ENCODE assay signal across 9 mouse cellular contexts in the genomic region with DNA sequence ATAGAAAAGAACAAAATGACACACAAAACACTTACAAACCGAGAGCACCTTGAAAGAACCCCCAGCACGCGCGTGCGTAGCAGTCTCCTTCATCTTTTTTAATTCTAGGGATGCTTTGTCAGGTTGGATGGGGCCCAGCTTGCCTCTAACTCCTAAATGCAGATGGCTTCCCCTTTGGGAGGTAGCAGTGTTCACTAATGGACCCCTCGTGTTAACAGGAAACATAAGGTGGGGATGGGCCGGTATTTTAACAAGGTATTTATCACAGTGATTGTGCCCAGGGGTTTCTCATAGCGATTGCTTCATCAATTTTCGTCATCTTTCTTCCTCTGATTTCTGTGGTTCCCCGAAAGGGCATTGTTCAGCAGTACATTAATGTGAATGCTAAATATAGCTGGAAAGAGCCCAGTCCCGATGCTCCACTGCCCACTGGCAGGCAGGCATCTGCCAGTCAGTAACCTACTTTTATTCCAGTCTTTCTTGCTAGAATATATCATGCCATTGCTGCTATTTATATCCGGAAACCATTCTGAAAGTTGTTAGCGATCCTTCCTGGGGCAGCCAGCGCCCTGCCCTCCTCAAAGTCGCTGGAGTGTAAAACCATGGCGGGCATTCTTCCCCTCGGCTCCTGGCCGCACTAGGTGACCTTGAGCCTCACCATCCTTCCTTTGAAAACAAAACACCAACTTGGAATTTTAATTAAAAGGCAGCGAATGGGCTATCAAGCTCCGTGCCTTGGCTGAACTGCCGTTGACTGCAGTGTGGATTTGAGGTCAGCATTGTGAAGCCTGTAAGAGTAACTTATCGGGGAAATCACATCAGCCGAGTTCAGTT.
DNase-seq lines count a peak whose midpoint lies in the region; ATAC-seq and TF ChIP-seq lines count a peak whose summit lies in the region.
"Had no signal": no experiment of that assay in that cellular context is flagged by ENCODE, and none has a peak within 500 bp of the region (broad histone marks: within the 10 kb centered on the region; RNA-seq: fewer than 3 reads in every experiment).

No protein-coding gene starts in this region.

- no peak for TF ChIP-seq RAD21 in CH12.LX (IDR thresholded peaks at IDR 0.05; ENCODE audit: low read depth, low read length)

- no peaks in the 10 kb centered on the region for H3K36me3 ChIP-seq in CH12.LX (replicated peaks in 1 of 2; ENCODE audit: control insufficient read depth in 1 of 2, insufficient read depth in 1 of 2, low read length in 1 of 2)
- H3K36me3 ChIP-seq in forebrain, embryonic 16.5 days (ENCODE audit: control insufficient read depth, insufficient read depth): no peaks in the 10 kb centered on the region
- H3K36me3 ChIP-seq: liver, embryonic 15.5 days had no signal

- TF ChIP-seq POLR2A in CH12.LX (IDR thresholded peaks at IDR 0.05; ENCODE audit: low read depth, low read length): no peak

- no peak for TF ChIP-seq EP300 in CH12.LX (IDR thresholded peaks at IDR 0.05; ENCODE audit: low read length)

- intact Hi-C loops in gastrocnemius, postnatal 36 days (cut with DNase I): no loop called here

- H3K4me3 ChIP-seq in CH12.LX (replicated peaks in 1 of 3; ENCODE audit: low read depth in 2 of 3, low read length in 2 of 3, poor library complexity in 1 of 3): no peak overlapping the region
- H3K4me3 ChIP-seq in forebrain, embryonic 16.5 days (replicated peaks; ENCODE audit: low read length): peak overlapping the region; percentile 12; the same call in 1 of the 2 replicates
- H3K4me3 ChIP-seq: liver, embryonic 15.5 days had no signal

- 42% methylated on average over 23 of the region's 23 CpGs for WGBS in forebrain, embryonic 16.5 days

- 0 out of 2 replicates have a peak, but pooled peaks have one; percentile 28 for ATAC-seq in forebrain, embryonic 16.5 days

- no peak overlapping the region for H3K27ac ChIP-seq in CH12.LX (ENCODE audit: insufficient read depth, low read depth)
- no peak overlapping the region for H3K27ac ChIP-seq in forebrain, embryonic 16.5 days (ENCODE audit: low read length)
- H3K27ac ChIP-seq: liver, embryonic 15.5 days had no signal

- H3K79me2 ChIP-seq in CH12.LX (replicated peaks; ENCODE audit: control insufficient read depth, extremely low read depth, insufficient read depth, poor library complexity, severe bottlenecking): no peaks in the 10 kb centered on the region

- dilution Hi-C loops in CH12.LX (cut with MboI; ENCODE audit: extremely low pct_ligation_motif_present, extremely low pct_unique_long_range_greater_than_20kb, low sequenced_read_pairs): no loop called here

- TF ChIP-seq CTCF in CH12.LX (conservative IDR thresholded peaks at IDR 0.05 in 1 of 2, IDR thresholded peaks at IDR 0.05 in 1 of 2; ENCODE audit: low read depth in 2 of 2, low read length in 2 of 2): no peak

- no peaks in the 10 kb centered on the region for H3K27me3 ChIP-seq in CH12.LX (replicated peaks)
- H3K27me3 ChIP-seq in forebrain, embryonic 16.5 days (replicated peaks; ENCODE audit: control insufficient read depth, insufficient read depth, low read length): no peaks in the 10 kb centered on the region
- H3K27me3 ChIP-seq: liver, embryonic 15.5 days had no signal

- no peaks in the 10 kb centered on the region for H3K9me3 ChIP-seq in CH12.LX (replicated peaks; ENCODE audit: low read length)
- no peaks in the 10 kb centered on the region for H3K9me3 ChIP-seq in forebrain, embryonic 16.5 days (ENCODE audit: control insufficient read depth, low read length)
- H3K9me3 ChIP-seq: liver, embryonic 15.5 days had no signal

- H3K9ac ChIP-seq in CH12.LX (ENCODE audit: insufficient read depth, low read depth): no peak overlapping the region
- H3K9ac ChIP-seq in forebrain, embryonic 16.5 days (replicated peaks; ENCODE audit: low read depth, low read length): no peak overlapping the region
- H3K9ac ChIP-seq: liver, embryonic 15.5 days had no signal

- in situ Hi-C loops in CH12.LX (cut with MboI; ENCODE audit: low pct_ligation_motif_present, low pct_unique_long_range_greater_than_20kb, low sequenced_read_pairs): no loop called here

- DNase-seq in cerebellum, adult 11 months: peak; percentile 4
- no peak for DNase-seq in cerebellum, adult 11-12 months
- no peak for DNase-seq in CH12.LX (ENCODE audit: extremely low read depth)
- peak; percentile 57 to 69 for DNase-seq in kidney, postnatal 36 days
- no peak for DNase-seq in urinary bladder, adult 2 months (ENCODE audit: low spot score)
- DNase-seq in gastrocnemius, postnatal 36 days: no peak
- no peak for DNase-seq in spleen, postnatal 36 days (ENCODE audit: low spot score in 2 of 2)

- peak overlapping the region; percentile 94 for H3K4me2 ChIP-seq in CH12.LX (ENCODE audit: insufficient read depth, low read depth, poor library complexity, severe bottlenecking)
- peak overlapping the region; percentile 45 for H3K4me2 ChIP-seq in forebrain, embryonic 16.5 days (ENCODE audit: low read length)
- H3K4me2 ChIP-seq: liver, embryonic 15.5 days had no signal

- peaks cover 3 to 4% of the 10 kb centered on the region in 2 experiments; a peak in 1 of 4 replicates for H3K4me1 ChIP-seq in CH12.LX (ENCODE audit: control insufficient read depth in 1 of 2, insufficient read depth in 2 of 2)
- H3K4me1 ChIP-seq in forebrain, embryonic 16.5 days (replicated peaks; ENCODE audit: control insufficient read depth, insufficient read depth, low read length): no peaks in the 10 kb centered on the region
- H3K4me1 ChIP-seq: liver, embryonic 15.5 days had no signal

TF ChIP-seq in CH12.LX, 34 proteins besides CTCF, POLR2A, EP300 and RAD21:
- no peak for TF ChIP-seq ZNF384 (IDR thresholded peaks at IDR 0.05; ENCODE audit: low read depth, low read length)
- TF ChIP-seq TCF12 (IDR thresholded peaks at IDR 0.05; ENCODE audit: low read depth, low read length): no peak
- no peak for TF ChIP-seq TBP (conservative IDR thresholded peaks at IDR 0.05; ENCODE audit: low read depth, low read length)
- TF ChIP-seq UBTF (IDR thresholded peaks at IDR 0.05; ENCODE audit: low read depth, low read length): no peak
- TF ChIP-seq SMC3 (IDR thresholded peaks at IDR 0.05; ENCODE audit: low read depth, low read length): no peak

Comparison
In these comparisons a context has a peak if more than half of its experiments do, and no peak if none do; other contexts are left out.
1. DNase-seq: peak in cerebellum, adult 11 months (single experiment) and kidney, postnatal 36 days (2 of 2); none in cerebellum, adult 11-12 months (single experiment), CH12.LX (single experiment), urinary bladder, adult 2 months (single experiment), gastrocnemius, postnatal 36 days (0 of 2) and spleen, postnatal 36 days (0 of 2).